Mouse (Mus musculus) bone marrow macrophage, adult 2 months (primary cell): ENCODE measurements around the gene Hoxa5.

ENCODE experiments used
- CTCF ChIP-seq: IDR thresholded peaks from 2 replicates; pipeline ENCODE4 v1.5.1; 2012; ENCODE audit warnings: low read depth, mild to moderate bottlenecking, low read length, moderate library complexity
- POLR2A ChIP-seq: IDR thresholded peaks from 2 replicates; pipeline ENCODE4 v1.6.1; 2012; ENCODE audit warnings: mild to moderate bottlenecking, low read depth, low read length, borderline replicate concordance

DNA sequence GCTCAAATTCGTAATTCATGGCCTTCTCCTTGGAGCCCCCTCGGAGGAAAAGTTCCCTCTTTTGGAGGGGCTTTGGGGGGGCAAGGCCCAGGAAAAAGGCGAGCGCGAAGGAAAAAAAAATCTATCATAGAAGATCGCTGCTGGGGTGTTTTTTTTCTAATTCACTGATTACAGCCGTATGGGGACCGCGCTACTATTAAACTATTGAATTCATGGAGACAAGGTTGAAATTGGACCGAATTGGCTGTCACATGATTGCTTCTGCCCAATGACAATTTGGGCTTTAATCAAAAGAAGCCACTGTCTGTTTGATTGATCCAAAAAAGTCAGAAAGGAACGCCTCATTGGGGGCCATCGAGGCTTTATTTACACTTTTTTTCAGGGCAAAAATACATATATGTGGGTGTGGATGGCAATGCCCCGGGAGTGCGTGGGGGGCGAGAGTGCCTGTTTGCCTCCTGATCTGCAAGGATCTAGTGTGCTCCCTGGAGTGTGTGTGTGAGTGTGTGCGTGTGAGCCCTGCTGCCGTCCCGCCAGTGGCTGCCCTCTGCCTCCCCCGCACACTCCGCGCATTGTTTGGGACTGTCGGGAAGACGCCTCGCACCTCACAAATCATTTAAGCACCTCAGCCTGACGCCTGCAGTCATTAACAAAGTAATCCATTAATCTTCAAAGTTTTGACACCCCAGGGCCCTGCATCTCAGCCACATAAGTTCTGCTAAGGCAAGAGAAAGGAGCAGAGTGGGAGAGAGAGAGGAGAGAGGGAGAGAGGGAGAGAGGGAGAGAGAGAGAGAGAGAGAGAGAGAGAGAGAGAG, 39.6 kb downstream of the Hoxa5 start, which contains the start of gene Hoxa2:
- TF ChIP-seq CTCF (no peak), POLR2A (no peak)
